Comparison of ENCODE assay signal across 23 mouse cellular contexts in genomic region chr6:42398998-42399397, GRCm38 (mm10). TPM values are rescaled to one million over a fixed set of nuclear protein-coding genes. Genes with fewer than 3 reads are reported as not detected.
DNase-seq lines count a peak whose midpoint lies in the region.
"Had no signal": no experiment of that assay in that cellular context is flagged by ENCODE, and none has a peak within 500 bp of the region (broad histone marks: within the 10 kb centered on the region; RNA-seq: fewer than 3 reads in every experiment).

No protein-coding gene starts in this region.

- peak; percentile 55 for DNase-seq in adrenal gland, adult 2 months
- no peak for DNase-seq in adrenal gland, adult 18-20 months (ENCODE audit: low spot score in 2 of 2)
- DNase-seq in adrenal gland, adult 8-10 months, result peak; percentile 48
- DNase-seq in adrenal gland, postnatal 25 days, result no peak
- peak; percentile 14 for DNase-seq in heart, adult 11 months
- no peak for DNase-seq in heart, adult 8-10 months (ENCODE audit: low spot score)
- DNase-seq: adrenal gland, postnatal 10 days; adrenal gland, postnatal 14 days; cerebellum, adult 11 months; cerebellum, adult 11-12 months; cerebellum, adult 18-20 months; cerebellum, adult 2 months; cerebellum, adult 8-10 months; cerebellum, adult 9-10 months; cerebellum, adult 9-11 months had no signal

RNA-seq across cellular contexts. Expression of gene Tas2r143, which starts 1.0 kb away (rescaled TPM):
- total RNA-seq in adrenal gland, adult 2 months (2021), result 1 to 10 TPM in 1 of 2 experiments, under 1 TPM in 1; 0.90 to 7.2 TPM
- 0.50 and 0.63 TPM in 2 replicates for polyA plus RNA-seq in adrenal gland, adult 2 months (2012; rRNA removed)
- total RNA-seq in adrenal gland, adult 18-20 months (2021), result 1 to 10 TPM in 1 of 2 experiments, not detected in 1; 4.5 TPM
- total RNA-seq in adrenal gland, adult 8-10 months (2022), result 1 to 10 TPM; 1.9 to 7.8 (median 3.5) TPM
- total RNA-seq in adrenal gland, postnatal 25 days (2021), result 7.4 and 11.8 TPM in 2 replicates
- total RNA-seq in heart, adult 8-10 months (2022), result not detected
- total RNA-seq: CH12.LX, ES-E14, MEL had no signal
- polyA plus RNA-seq: activated CD4-positive, CD25-positive, alpha-beta regulatory T cell, adult 4 months; C2C12; CD4-positive, CD25-positive, alpha-beta regulatory T cell, adult 4 months; G1E; Patski had no signal

RNA-seq across cellular contexts. Expression of gene Tas2r135, which starts 6.2 kb away (rescaled TPM):
- 1 to 10 TPM in 1 of 2 experiments, under 1 TPM in 1; 0.62 to 4.4 TPM for total RNA-seq in adrenal gland, adult 2 months (2021)
- 0.16 TPM in 1 of 2 replicates, not detected in the other for polyA plus RNA-seq in adrenal gland, adult 2 months (2012; rRNA removed)
- 1 to 10 TPM in 1 of 2 experiments, under 1 TPM in 1; 0.38 to 3.4 TPM for total RNA-seq in adrenal gland, adult 18-20 months (2021)
- total RNA-seq in adrenal gland, adult 8-10 months (2022), result 1 to 10 TPM in 3 of 4 experiments, under 1 TPM in 1; 1.00 to 5.7 (median 2.6) TPM
- 7.3 and 9.4 TPM in 2 replicates for total RNA-seq in adrenal gland, postnatal 25 days (2021)
- under 1 TPM in 1 of 4 experiments, not detected in 3; 0.25 TPM for total RNA-seq in heart, adult 8-10 months (2022)
- total RNA-seq: CH12.LX, ES-E14, MEL had no signal
- polyA plus RNA-seq: C2C12; CD4-positive, CD25-positive, alpha-beta regulatory T cell, adult 4 months; G1E; Patski had no signal

RNA-seq across cellular contexts. Expression of gene Epha1, which starts 25.9 kb away (rescaled TPM):
- under 1 TPM; 0.23 to 0.86 TPM for total RNA-seq in adrenal gland, adult 2 months (2021)
- 0.18 and 0.37 TPM in 2 replicates for polyA plus RNA-seq in adrenal gland, adult 2 months (2012; rRNA removed)
- total RNA-seq in adrenal gland, adult 18-20 months (2021), result under 1 TPM; 0.45 to 0.46 TPM
- total RNA-seq in adrenal gland, adult 8-10 months (2022), result 1 to 10 TPM in 2 of 4 experiments, under 1 TPM in 2; 0.46 to 1.6 (median 0.99) TPM
- 0.48 and 0.55 TPM in 2 replicates for total RNA-seq in adrenal gland, postnatal 25 days (2021)
- under 1 TPM; 0.19 to 0.37 (median 0.27) TPM for total RNA-seq in heart, adult 8-10 months (2022)
- total RNA-seq: CH12.LX, G1E, MEL had no signal
- polyA plus RNA-seq: G1E had no signal

RNA-seq across cellular contexts. Expression of gene Tas2r126, which starts 35.3 kb away (rescaled TPM):
- total RNA-seq in adrenal gland, adult 2 months (2021), result 1 to 10 TPM in 1 of 2 experiments, under 1 TPM in 1; 0.66 to 4.8 TPM
- polyA plus RNA-seq in adrenal gland, adult 2 months (2012; rRNA removed), result 0.11 TPM in 1 of 2 replicates, not detected in the other
- under 1 TPM in 1 of 2 experiments, not detected in 1; 0.89 TPM for total RNA-seq in adrenal gland, adult 18-20 months (2021)
- total RNA-seq in adrenal gland, adult 8-10 months (2022), result 1 to 10 TPM in 2 of 4 experiments, under 1 TPM in 1, not detected in 1; 0.77 to 2.5 (median 2.4) TPM
- 4.2 and 5.6 TPM in 2 replicates for total RNA-seq in adrenal gland, postnatal 25 days (2021)
- not detected for total RNA-seq in heart, adult 8-10 months (2022)
- total RNA-seq: CH12.LX, ES-E14, G1E, MEL had no signal
- polyA plus RNA-seq: activated CD4-positive, CD25-positive, alpha-beta regulatory T cell, adult 4 months; C2C12; CD4-positive, CD25-positive, alpha-beta regulatory T cell, adult 4 months; G1E; Patski had no signal

RNA-seq across cellular contexts. Expression of gene Zyx, which starts 49.6 kb away (rescaled TPM):
- 100 to 1,000 TPM in 1 of 2 experiments, 10 to 100 TPM in 1; 96.9 to 121 TPM for total RNA-seq in adrenal gland, adult 2 months (2021)
- polyA plus RNA-seq in adrenal gland, adult 2 months (2012; rRNA removed), result 192 and 204 TPM in 2 replicates
- total RNA-seq in adrenal gland, adult 18-20 months (2021), result 100 to 1,000 TPM; 115 to 138 TPM
- 100 to 1,000 TPM in 1 of 4 experiments, 10 to 100 TPM in 3; 78.9 to 118 (median 89.4) TPM for total RNA-seq in adrenal gland, adult 8-10 months (2022)
- total RNA-seq in adrenal gland, postnatal 25 days (2021), result 105 and 140 TPM in 2 replicates
- 10 to 100 TPM; 39.3 to 47.4 (median 44.6) TPM for total RNA-seq in heart, adult 8-10 months (2022)

Comparison
In these comparisons a context has a peak if more than half of its experiments do, and no peak if none do; other contexts are left out.
1. DNase-seq: peak in adrenal gland, adult 2 months (single experiment), adrenal gland, adult 8-10 months (single experiment) and heart, adult 11 months (single experiment); none in adrenal gland, adult 18-20 months (0 of 2), adrenal gland, postnatal 25 days (single experiment) and heart, adult 8-10 months (single experiment).